Mouse (Mus musculus): ENCODE data around the gene Sh3bgrl2. TPM values are rescaled to one million over a fixed set of nuclear protein-coding genes. Genes with fewer than 3 reads are reported as not detected.

Gene Sh3bgrl2
- polyA plus RNA-seq, 1 experiment from 2014 or later, result 15.0 TPM

GRCm38 (mm10) chr9:83576018-83576688 lies 28.0 kb downstream of the Sh3bgrl2 start:
- H3K4me2 ChIP-seq, result no peak overlapping the region
- peaks cover 43% of the 10 kb centered on the region for H3K4me1 ChIP-seq
- WGBS, result 42% methylated on average over 7 of the region's 7 CpGs
- H3K27me3 ChIP-seq (replicated peaks), result no peaks in the 10 kb centered on the region
- no peak overlapping the region; the same call in 1 of the 2 replicates for H3K9ac ChIP-seq
- H3K36me3 ChIP-seq, result peaks cover 17% of the 10 kb centered on the region
- no peaks in the 10 kb centered on the region for H3K9me3 ChIP-seq
- no peak for ATAC-seq (ENCODE audit: extremely low read depth, insufficient number of reproducible peaks, low FRiP score, low TSS enrichment)
- H3K4me3 ChIP-seq, result no peak overlapping the region
- H3K27ac ChIP-seq (replicated peaks), result peak overlapping the region; percentile 64

DNA sequence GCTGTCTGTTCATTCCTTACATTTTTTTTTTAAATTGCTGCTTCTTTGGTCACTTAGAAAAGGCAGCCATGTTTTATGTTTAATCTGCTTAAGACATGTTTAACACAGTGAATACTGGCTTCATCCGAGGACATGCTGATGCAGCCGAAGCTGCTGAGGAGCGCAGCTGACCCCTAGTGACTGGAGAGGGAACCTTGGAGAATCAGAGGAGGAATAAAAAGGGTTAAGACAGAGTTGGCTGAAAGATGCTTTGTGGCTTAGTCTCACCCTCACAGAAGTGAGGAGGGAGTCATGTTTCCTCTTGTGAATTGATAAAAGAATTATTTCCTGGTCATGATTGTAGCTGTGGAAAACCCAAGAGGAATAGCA lies 28.5 kb downstream of the Sh3bgrl2 start:
- H3K27ac ChIP-seq (replicated peaks), result peak overlapping the region; percentile 64; the same call in 1 of the 2 replicates
- H3K36me3 ChIP-seq, result peaks cover 17% of the 10 kb centered on the region
- ATAC-seq (ENCODE audit: extremely low read depth, insufficient number of reproducible peaks, low FRiP score, low TSS enrichment), result 0 out of 2 replicates have a peak, but pooled peaks have one; percentile 2
- no peaks in the 10 kb centered on the region for H3K9me3 ChIP-seq
- H3K27me3 ChIP-seq (replicated peaks), result no peaks in the 10 kb centered on the region
- H3K4me2 ChIP-seq, result no peak overlapping the region
- no peak overlapping the region for H3K9ac ChIP-seq
- no peak overlapping the region for H3K4me3 ChIP-seq
- 33% methylated on average over 3 of the region's 3 CpGs for WGBS
- peaks cover 43% of the 10 kb centered on the region for H3K4me1 ChIP-seq

- Histone ChIP-seq H3K9ac (no peak overlapping the region), H3K27ac (replicated peaks) (no peak overlapping the region), H3K27me3 (replicated peaks) (no peaks in the 10 kb centered on the region), H3K36me3 (peaks cover 17% of the 10 kb centered on the region), H3K4me3 (no peak overlapping the region), H3K9me3 (no peaks in the 10 kb centered on the region), H3K4me2 (no peak overlapping the region), H3K4me1 (peaks cover 41% of the 10 kb centered on the region)
- 83% methylated on average over 7 of the region's 7 CpGs for WGBS
- ATAC-seq (ENCODE audit: extremely low read depth, insufficient number of reproducible peaks, low FRiP score, low TSS enrichment), result no peak
These were observed 29.1 kb downstream of the Sh3bgrl2 start for GRCm38 (mm10) chr9:83577260-83577659.

DNA sequence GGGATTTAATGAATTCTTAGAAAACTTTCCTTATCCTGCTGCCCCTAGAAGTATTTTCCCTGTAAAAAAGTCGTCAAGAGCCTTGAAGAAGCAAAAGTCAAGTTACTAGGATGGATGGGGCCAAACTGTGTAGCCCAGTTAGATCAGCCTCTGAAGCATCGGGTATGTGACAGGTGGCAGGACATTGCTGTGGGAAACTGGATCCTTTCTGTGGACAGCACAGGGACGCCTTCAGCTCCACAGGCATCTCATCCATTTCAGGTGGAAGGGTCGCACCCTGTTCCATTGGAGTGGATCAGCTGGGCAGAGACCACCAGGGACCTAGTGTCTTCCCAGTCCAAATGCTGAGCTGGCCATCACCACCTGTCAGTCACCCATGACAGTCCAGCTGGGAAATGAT lies 30.9 kb downstream of the Sh3bgrl2 start:
- no peaks in the 10 kb centered on the region for H3K9me3 ChIP-seq
- no peak overlapping the region for H3K4me3 ChIP-seq
- 66% methylated on average over 4 of the region's 4 CpGs for WGBS
- no peaks in the 10 kb centered on the region for H3K27me3 ChIP-seq (replicated peaks)
- no peak overlapping the region for H3K9ac ChIP-seq
- no peak overlapping the region for H3K4me2 ChIP-seq
- H3K4me1 ChIP-seq, result peaks cover 32% of the 10 kb centered on the region
- ATAC-seq (ENCODE audit: extremely low read depth, insufficient number of reproducible peaks, low FRiP score, low TSS enrichment), result no peak
- peaks cover 25% of the 10 kb centered on the region for H3K36me3 ChIP-seq
- no peak overlapping the region for H3K27ac ChIP-seq (replicated peaks)

DNA sequence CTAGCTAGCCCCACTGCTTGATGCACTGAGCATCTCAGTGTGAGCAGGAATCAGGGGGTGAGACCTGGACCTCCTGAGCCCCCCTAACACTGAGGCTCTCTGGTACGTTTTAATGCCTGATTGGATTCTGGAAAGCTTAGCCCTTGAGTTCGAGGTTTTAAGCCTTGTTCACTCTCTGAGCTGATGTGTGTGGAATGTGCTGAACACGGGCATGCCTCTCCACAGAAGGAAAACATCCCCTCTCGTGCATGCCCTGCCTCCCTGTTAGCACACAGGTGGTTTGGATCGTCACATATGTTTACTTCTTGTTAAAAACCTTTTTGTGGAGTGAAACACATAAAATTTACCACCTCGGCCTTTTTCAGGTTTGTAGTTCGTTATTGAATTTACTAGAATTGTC lies 34.6 kb downstream of the Sh3bgrl2 start:
- Histone ChIP-seq H3K9me3 (no peaks in the 10 kb centered on the region), H3K27me3 (replicated peaks) (no peaks in the 10 kb centered on the region), H3K4me1 (0 out of 2 replicates have a peak, but pooled peaks cover 4% of the 10 kb centered on the region), H3K9ac (0 out of 2 replicates have a peak overlapping the region, but pooled peaks have one; percentile 19), H3K4me2 (no peak overlapping the region), H3K27ac (replicated peaks) (no peak overlapping the region), H3K4me3 (no peak overlapping the region), H3K36me3 (peaks cover 25% of the 10 kb centered on the region; the same call in 1 of the 2 replicates)
- WGBS, result 46% methylated on average over 7 of the region's 7 CpGs
- no peak for ATAC-seq (ENCODE audit: extremely low read depth, insufficient number of reproducible peaks, low FRiP score, low TSS enrichment)

DNA sequence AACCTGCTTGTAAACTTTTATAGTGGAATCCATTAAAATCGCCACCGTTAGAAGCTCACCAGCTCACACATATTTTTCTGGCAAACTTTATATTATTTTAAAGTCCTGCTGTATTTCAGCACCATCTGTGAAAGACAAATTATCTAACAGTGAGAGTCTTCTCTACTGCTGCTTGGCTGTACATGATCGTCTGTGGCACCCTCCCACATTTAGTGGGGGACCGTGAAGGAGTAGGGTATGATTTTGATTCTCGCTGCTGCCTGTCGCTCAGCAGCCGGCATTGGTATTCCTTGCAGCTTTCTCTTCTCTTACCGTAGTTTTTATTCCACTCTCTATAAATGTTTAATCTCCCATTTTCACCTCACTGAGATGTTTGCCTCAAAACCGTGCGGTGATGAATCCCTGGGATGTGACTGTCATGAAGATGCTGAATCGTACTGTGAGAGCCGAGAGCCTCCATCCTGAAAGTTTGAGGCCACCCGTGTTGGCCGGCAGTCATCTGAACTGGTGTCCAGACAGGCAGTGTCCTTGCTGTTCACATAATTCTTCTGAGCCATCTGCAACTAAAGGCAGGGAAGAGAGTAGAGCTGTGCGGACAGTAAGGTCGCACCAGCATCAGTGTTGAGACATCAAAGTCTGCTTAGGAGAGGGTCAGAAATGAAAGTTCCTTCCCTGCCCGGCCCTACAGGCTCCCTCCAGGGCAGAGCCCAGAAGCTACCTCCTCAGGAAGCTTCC lies 38.4 kb downstream of the Sh3bgrl2 start:
- Histone ChIP-seq H3K27ac (replicated peaks) (no peak overlapping the region), H3K4me1 (peaks cover 15% of the 10 kb centered on the region), H3K36me3 (peaks cover 11% of the 10 kb centered on the region; the same call in 1 of the 2 replicates), H3K9me3 (no peaks in the 10 kb centered on the region), H3K4me2 (no peak overlapping the region), H3K4me3 (no peak overlapping the region), H3K9ac (no peak overlapping the region), H3K27me3 (replicated peaks) (no peaks in the 10 kb centered on the region)
- 83% methylated on average over 17 of the region's 17 CpGs for WGBS
- no peak for ATAC-seq (ENCODE audit: extremely low read depth, insufficient number of reproducible peaks, low FRiP score, low TSS enrichment)

GRCm38 (mm10) chr9:83587116-83587515 lies 39.0 kb downstream of the Sh3bgrl2 start:
- no peak overlapping the region for H3K4me2 ChIP-seq
- no peaks in the 10 kb centered on the region for H3K27me3 ChIP-seq (replicated peaks)
- no peaks in the 10 kb centered on the region for H3K9me3 ChIP-seq
- H3K27ac ChIP-seq (replicated peaks), result no peak overlapping the region
- peaks cover 11% of the 10 kb centered on the region; the same call in 1 of the 2 replicates for H3K36me3 ChIP-seq
- peaks cover 15% of the 10 kb centered on the region for H3K4me1 ChIP-seq
- 88% methylated on average over 9 of the region's 9 CpGs for WGBS
- ATAC-seq (ENCODE audit: extremely low read depth, insufficient number of reproducible peaks, low FRiP score, low TSS enrichment), result no peak
- no peak overlapping the region for H3K9ac ChIP-seq
- H3K4me3 ChIP-seq, result no peak overlapping the region

- 78% methylated on average over 2 of the region's 2 CpGs for WGBS
- H3K4me2 ChIP-seq, result no peak overlapping the region
- H3K27ac ChIP-seq (replicated peaks), result no peak overlapping the region
- no peak overlapping the region for H3K4me3 ChIP-seq
- ATAC-seq (ENCODE audit: extremely low read depth, insufficient number of reproducible peaks, low FRiP score, low TSS enrichment), result no peak
- peaks cover 15% of the 10 kb centered on the region for H3K4me1 ChIP-seq
- H3K27me3 ChIP-seq (replicated peaks), result no peaks in the 10 kb centered on the region
- H3K9me3 ChIP-seq, result no peaks in the 10 kb centered on the region
- H3K36me3 ChIP-seq, result peaks cover 3% of the 10 kb centered on the region; the same call in 1 of the 2 replicates
- no peak overlapping the region for H3K9ac ChIP-seq
These were observed 40.9 kb downstream of the Sh3bgrl2 start for GRCm38 (mm10) chr9:83589063-83589462.

DNA sequence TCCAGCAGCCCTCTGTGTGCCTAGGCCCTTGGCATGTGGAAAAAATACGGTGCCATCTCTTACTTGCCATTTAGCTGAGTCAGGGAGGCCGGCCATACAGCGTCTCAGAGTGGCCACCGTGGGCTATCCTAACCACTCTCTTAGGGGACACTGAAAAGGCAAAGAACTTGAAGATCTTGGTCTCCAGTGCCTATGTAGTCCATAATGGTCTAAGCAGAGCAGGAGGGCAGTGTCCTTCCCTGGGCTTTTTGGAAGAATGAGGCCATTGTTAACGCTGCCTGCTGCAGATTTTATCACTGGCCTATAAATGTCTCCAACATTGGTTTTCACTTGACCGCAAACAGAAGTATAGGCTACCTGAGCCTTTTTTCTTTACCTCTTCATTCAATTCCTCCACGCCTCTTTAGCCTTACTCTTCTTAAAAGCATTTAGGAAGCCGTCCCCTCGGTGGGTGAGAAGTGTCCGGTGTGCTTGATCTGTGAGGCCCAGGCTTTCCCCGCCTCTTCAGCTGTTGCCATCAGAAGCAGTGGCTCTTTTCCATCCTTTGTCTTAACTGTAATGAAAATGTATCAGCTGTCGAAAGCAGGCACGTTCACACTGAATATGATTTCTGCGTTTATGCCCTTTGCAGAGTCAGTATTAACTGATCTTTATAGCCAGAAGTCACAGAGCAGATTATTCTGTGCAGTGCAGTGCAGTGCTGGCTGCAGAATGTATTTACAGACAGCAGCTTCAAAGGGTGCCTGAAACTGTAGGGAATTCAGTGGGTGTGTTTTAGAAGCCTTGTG lies 41.7 kb downstream of the Sh3bgrl2 start:
- Histone ChIP-seq H3K9me3 (no peaks in the 10 kb centered on the region), H3K4me2 (no peak overlapping the region), H3K9ac (peak overlapping the region; percentile 56), H3K27me3 (replicated peaks) (no peaks in the 10 kb centered on the region), H3K4me1 (peaks cover 15% of the 10 kb centered on the region), H3K27ac (replicated peaks) (no peak overlapping the region; the same call in 1 of the 2 replicates), H3K36me3 (peaks cover 3% of the 10 kb centered on the region; the same call in 1 of the 2 replicates), H3K4me3 (no peak overlapping the region)
- WGBS, result 48% methylated on average over 14 of the region's 14 CpGs
- no peak for ATAC-seq (ENCODE audit: extremely low read depth, insufficient number of reproducible peaks, low FRiP score, low TSS enrichment)

DNA sequence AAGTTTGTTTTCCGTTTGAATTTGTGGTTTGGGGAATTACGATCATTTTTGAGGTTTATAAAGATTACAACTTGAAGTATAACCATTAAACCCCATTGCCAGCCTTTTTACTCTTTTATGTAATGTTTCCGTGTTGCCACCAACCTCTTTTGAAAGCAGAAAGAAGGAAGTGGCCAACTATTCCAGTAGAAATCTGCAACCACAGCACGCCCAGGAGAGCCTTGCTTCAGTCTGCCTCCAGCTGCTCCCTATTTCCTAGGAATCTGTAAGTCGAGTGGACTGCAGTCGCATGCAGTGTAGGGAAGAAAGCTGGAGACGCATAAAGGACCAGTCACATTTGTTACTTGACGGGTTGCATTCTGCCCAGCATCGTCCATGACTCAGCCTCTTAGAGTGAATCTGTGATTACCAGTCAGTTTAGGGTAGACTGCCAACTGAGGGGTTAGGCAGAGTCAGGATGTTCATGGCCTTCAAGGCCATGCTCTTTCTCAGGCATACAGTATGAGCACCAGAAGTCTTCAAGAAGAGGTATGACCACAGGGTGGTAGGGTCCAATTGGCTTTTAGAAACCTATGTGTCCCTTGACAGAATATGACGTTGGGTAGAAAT lies 43.8 kb downstream of the Sh3bgrl2 start:
- Histone ChIP-seq H3K27me3 (replicated peaks) (no peaks in the 10 kb centered on the region), H3K4me1 (peaks cover 15% of the 10 kb centered on the region), H3K36me3 (no peaks in the 10 kb centered on the region; the same call in 1 of the 2 replicates), H3K4me3 (no peak overlapping the region), H3K9ac (no peak overlapping the region), H3K9me3 (no peaks in the 10 kb centered on the region), H3K27ac (replicated peaks) (no peak overlapping the region), H3K4me2 (no peak overlapping the region)
- ATAC-seq (ENCODE audit: extremely low read depth, insufficient number of reproducible peaks, low FRiP score, low TSS enrichment), result no peak
- WGBS, result 84% methylated on average over 10 of the region's 10 CpGs

DNA sequence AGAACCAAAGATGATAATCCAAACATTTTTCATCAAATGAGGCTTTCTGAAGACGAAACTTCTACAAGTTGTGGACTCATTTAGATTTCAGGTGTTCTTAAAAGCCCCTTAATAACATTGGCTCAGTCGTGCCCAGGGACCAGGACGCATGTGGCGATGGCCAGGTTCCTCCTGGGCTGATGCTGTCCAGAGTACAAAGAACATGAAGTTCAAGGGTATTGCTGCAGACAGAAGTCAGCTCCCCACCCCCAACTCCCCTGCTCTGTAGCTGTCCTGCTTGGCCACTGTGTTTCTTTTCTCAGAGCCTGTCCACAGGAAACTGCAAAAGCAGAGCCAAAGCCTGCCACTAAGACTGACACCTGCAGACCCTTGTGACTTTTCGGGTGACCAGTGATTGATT lies 45.7 kb downstream of the Sh3bgrl2 start:
- Histone ChIP-seq H3K4me3 (no peak overlapping the region), H3K4me2 (no peak overlapping the region), H3K9me3 (no peaks in the 10 kb centered on the region), H3K27ac (replicated peaks) (no peak overlapping the region), H3K27me3 (replicated peaks) (no peaks in the 10 kb centered on the region), H3K9ac (no peak overlapping the region), H3K4me1 (peaks cover 22% of the 10 kb centered on the region), H3K36me3 (no peaks in the 10 kb centered on the region)
- no peak for ATAC-seq (ENCODE audit: extremely low read depth, insufficient number of reproducible peaks, low FRiP score, low TSS enrichment)
- WGBS, result 73% methylated on average over 5 of the region's 5 CpGs
